Mouse (Mus musculus) neural tube, embryonic 15.5 days (tissue): Measurements from ENCODE around the gene Per1. TPM values are rescaled to one million over a fixed set of nuclear protein-coding genes. Genes with fewer than 3 reads are reported as not detected.
A peak's percentile ranks its signal among the peaks of the same experiment; 100 is the strongest.

Experiments used
- ATAC-seq: fragments of 200-750 bp; cut with Nextera tagmentation; 2 replicates; pipeline ENCODE4 v1.8.0; 2017; ENCODE audit warnings: mild to moderate bottlenecking, moderate TSS enrichment, moderate library complexity; ENCODE audit not compliant: low FRiP score
- H3K27ac ChIP-seq: fragments of 300-500 bp; sonication (generic); replicated peaks from 2 replicates; pipeline ENCODE4 v1.5.1; 2015; ENCODE audit warnings: mild to moderate bottlenecking, inconsistent platforms
- H3K27me3 ChIP-seq: fragments of 300-500 bp; sonication (generic); replicated peaks from 2 replicates; pipeline ENCODE4 v1.6.1; 2015; ENCODE audit warnings: inconsistent platforms
- H3K36me3 ChIP-seq: fragments of 300-500 bp; sonication (generic); 2 replicates; pipeline ENCODE4 v1.6.1; 2015; ENCODE audit warnings: inconsistent platforms
- H3K4me1 ChIP-seq: fragments of 300-500 bp; sonication (generic); 2 replicates; pipeline ENCODE4 v1.6.1; 2015; ENCODE audit warnings: inconsistent platforms
- H3K4me2 ChIP-seq: fragments of 300-500 bp; sonication (generic); 2 replicates; pipeline ENCODE4 v1.6.1; 2015; ENCODE audit warnings: inconsistent platforms, mild to moderate bottlenecking, moderate library complexity
- H3K4me3 ChIP-seq: fragments of 300-500 bp; sonication (generic); replicated peaks from 2 replicates; pipeline ENCODE4 v1.5.1; 2015; ENCODE audit warnings: mild to moderate bottlenecking, inconsistent platforms
- H3K9ac ChIP-seq: fragments of 300-500 bp; sonication (generic); replicated peaks from 2 replicates; pipeline ENCODE4 v1.6.1; 2015; ENCODE audit warnings: mild to moderate bottlenecking, inconsistent platforms
- H3K9me3 ChIP-seq: fragments of 300-500 bp; sonication (generic); replicated peaks from 2 replicates; pipeline ENCODE4 v1.6.1; 2016; ENCODE audit warnings: inconsistent platforms
- WGBS: fragments of 180-500 bp; shearing (Covaris S2); methylation state at CpG from one replicate; pipeline ENCODE4 v1.1.7; 2015; ENCODE audit warnings: mixed read lengths; 5-methylcytosine and 5-hydroxymethylcytosine counted together
- polyA plus RNA-seq: library from polyadenylated mRNA; unstranded; fragments of >200 nt; fragmentation: Nextera tagmentation; extraction: Ambion mirVana; gene quantifications from 2 replicates; pipeline ENCODE4 v1.2.1, GENCODE M21; 2015

The Per1 gene
- polyA plus RNA-seq, 1 experiment from 2014 or later, result 10.0 TPM

GRCm38 (mm10) chr11:69059357-69059974 lies 35.6 kb upstream of the Per1 start, which contains the start of gene Borcs6:
TSS of gene Borcs6 (plus strand) at chr11:69059717.
- H3K9ac ChIP-seq, result peak within 1 kb of the TSS; percentile 83
- H3K4me2 ChIP-seq, result peak within 1 kb of the TSS; percentile 92
- peak within 1 kb of the TSS; percentile 92 for H3K4me3 ChIP-seq
- peak; percentile 91 for ATAC-seq
- peaks cover 36% of the 10 kb centered on the region for H3K4me1 ChIP-seq
- no peaks in the 10 kb centered on the region for H3K9me3 ChIP-seq
- H3K27ac ChIP-seq, result peak within 1 kb of the TSS; percentile 95
- H3K27me3 ChIP-seq, result no peaks in the 10 kb centered on the region
- no peaks in the 10 kb centered on the region for H3K36me3 ChIP-seq
- under 1% methylated on average over 64 of the region's 64 CpGs for WGBS

DNA sequence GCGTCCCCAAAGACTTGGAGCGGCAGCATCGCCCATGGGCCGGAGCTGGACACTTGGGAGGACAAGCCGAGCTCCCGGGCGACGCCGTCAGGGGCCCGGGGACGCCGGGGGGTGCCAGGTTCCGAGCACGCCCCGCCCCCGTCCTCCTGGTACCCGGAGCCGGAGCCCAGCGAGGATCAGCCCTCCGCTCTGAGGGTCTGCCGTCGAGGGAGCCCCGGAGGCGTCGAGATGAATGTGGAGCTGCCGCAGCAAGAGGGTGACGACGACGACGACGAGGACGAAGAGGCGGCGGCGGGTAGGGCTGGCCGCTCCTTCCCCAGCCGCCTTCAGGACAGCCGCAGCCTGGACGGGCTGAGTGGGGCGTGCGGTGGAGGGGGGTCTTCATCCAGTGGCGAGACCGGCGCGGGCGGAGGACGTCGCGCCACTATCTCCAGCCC lies 35.0 kb upstream of the Per1 start:
- Histone ChIP-seq H3K4me1 (peaks cover 40% of the 10 kb centered on the region), H3K4me2 (peak overlapping the region; percentile 92), H3K9me3 (no peaks in the 10 kb centered on the region), H3K27ac (peak overlapping the region; percentile 95), H3K9ac (peak overlapping the region; percentile 83), H3K4me3 (peak overlapping the region; percentile 92), H3K36me3 (no peaks in the 10 kb centered on the region), H3K27me3 (no peaks in the 10 kb centered on the region)
- ATAC-seq, result peak; percentile 12
- WGBS, result under 1% methylated on average over 36 of the region's 49 CpGs

DNA sequence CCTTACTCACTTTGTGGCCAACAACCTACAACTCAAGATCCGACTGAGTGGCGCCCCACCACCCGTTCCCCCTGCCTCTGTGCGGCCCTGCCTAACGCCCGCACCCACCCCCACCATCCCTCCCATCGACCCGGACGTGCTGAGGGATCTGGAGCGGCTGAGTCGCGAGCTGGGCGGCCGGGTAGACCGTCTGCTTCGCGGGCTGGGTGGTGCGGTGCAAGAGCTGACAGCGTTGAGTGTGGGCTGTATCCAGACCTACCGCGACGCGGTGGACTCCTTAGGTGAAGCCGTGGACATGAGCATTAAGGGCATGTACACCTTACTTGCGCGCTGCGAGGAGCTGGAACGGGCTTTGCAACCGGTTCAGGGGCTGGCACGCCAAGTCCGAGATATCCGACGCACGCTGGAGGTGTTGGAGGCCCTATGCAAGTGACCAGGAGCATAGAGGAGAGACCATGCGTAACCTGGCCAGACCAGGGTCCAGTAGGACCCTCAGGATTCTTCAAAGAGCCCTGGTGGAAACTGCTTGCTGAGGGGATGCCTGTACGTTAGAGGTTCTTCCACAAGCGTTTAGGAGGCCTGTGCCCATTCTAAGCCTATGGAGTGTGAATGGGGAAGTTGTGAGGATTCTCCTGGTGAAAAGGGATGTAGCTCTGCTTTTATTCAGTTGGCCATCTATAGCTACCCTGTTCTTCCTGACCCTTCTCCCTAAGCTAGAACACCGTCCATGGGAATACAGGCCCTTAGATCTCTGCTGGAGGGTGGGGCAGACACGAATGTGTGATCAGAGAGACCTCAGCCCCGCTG lies 34.4 kb upstream of the Per1 start:
- under 1% methylated on average over 40 of the region's 40 CpGs for WGBS

GRCm38 (mm10) chr11:69061255-69061912 lies 33.6 kb upstream of the Per1 start:
- Histone ChIP-seq H3K9me3 (no peaks in the 10 kb centered on the region), H3K27me3 (no peaks in the 10 kb centered on the region), H3K9ac (peak overlapping the region; percentile 83), H3K4me3 (peak overlapping the region; percentile 92), H3K27ac (peak overlapping the region; percentile 95; the same call in 1 of the 2 replicates), H3K36me3 (no peaks in the 10 kb centered on the region), H3K4me1 (peaks cover 47% of the 10 kb centered on the region), H3K4me2 (peak overlapping the region; percentile 92)
- no peak for ATAC-seq
- 13% methylated on average over 17 of the region's 17 CpGs for WGBS

More for the DNA sequence above, 34.4 kb upstream of the Per1 start:
- Histone ChIP-seq H3K4me2 (peak overlapping the region; percentile 92), H3K4me3 (peak overlapping the region; percentile 92), H3K9ac (peak overlapping the region; percentile 83), H3K27me3 (no peaks in the 10 kb centered on the region), H3K36me3 (no peaks in the 10 kb centered on the region), H3K27ac (peak overlapping the region; percentile 95), H3K4me1 (peaks cover 40% of the 10 kb centered on the region), H3K9me3 (no peaks in the 10 kb centered on the region)
- ATAC-seq, result no peak

DNA sequence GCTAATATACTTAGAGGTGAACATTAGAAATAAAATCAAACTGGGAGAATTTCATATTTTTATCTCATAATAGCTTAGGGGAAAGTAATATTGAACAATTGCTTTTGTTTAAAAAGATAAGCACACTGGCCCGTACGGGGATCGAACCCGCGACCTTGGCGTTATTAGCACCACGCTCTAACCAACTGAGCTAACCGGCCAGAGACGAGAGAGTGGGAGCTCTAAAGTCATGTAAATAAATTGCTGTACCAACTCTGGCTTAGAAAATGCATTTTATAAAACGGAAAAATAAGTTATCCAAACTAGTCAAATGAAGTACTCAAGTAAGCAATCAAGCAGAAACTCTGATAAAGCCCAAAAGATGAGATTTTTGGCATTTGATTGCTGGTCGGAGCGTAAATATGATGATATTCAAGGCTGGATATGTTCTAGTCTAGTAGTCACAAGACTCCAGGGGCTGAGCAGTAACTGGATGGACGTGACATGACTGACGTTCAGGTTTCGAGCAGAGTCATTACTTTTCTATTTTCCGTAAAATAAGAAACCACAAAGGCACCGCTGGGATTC lies 32.7 kb upstream of the Per1 start:
- Histone ChIP-seq H3K36me3 (no peaks in the 10 kb centered on the region), H3K4me2 (peak overlapping the region; percentile 92), H3K4me3 (peak overlapping the region; percentile 58), H3K4me1 (peaks cover 56% of the 10 kb centered on the region), H3K27me3 (no peaks in the 10 kb centered on the region), H3K27ac (peak overlapping the region; percentile 74), H3K9me3 (no peaks in the 10 kb centered on the region), H3K9ac (no peak overlapping the region)
- ATAC-seq, result peak; percentile 23; the same call in 1 of the 2 replicates
- WGBS, result under 1% methylated on average over 17 of the region's 17 CpGs

DNA sequence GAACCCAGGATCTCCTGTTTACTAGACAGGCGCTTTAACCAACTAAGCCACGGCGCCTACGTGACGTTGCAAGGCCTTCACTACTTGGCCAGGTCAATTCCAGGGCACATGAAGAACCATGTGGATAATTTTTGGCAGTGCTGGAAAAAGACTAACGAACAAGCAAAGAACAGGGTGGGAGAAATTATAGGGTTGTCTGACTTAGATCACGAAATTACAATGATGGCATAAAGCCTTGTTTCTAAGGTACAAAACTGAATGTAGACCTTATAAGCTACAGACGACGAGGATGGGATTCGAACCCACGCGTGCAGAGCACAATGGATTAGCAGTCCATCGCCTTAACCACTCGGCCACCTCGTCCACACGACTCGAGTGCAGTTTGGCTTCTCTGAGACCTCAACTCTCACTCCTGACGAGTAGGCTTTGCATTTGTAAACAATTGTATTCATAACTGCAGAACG lies 32.2 kb upstream of the Per1 start:
- H3K36me3 ChIP-seq, result no peaks in the 10 kb centered on the region
- under 1% methylated on average over 19 of the region's 19 CpGs for WGBS
- H3K9ac ChIP-seq, result peak overlapping the region; percentile 49; the same call in 1 of the 2 replicates
- peak overlapping the region; percentile 92 for H3K4me2 ChIP-seq
- ATAC-seq, result peak; percentile 66
- H3K4me3 ChIP-seq, result peak overlapping the region; percentile 58
- H3K27me3 ChIP-seq, result no peaks in the 10 kb centered on the region
- H3K9me3 ChIP-seq, result no peaks in the 10 kb centered on the region
- peak overlapping the region; percentile 85 for H3K27ac ChIP-seq
- H3K4me1 ChIP-seq, result peaks cover 56% of the 10 kb centered on the region

DNA sequence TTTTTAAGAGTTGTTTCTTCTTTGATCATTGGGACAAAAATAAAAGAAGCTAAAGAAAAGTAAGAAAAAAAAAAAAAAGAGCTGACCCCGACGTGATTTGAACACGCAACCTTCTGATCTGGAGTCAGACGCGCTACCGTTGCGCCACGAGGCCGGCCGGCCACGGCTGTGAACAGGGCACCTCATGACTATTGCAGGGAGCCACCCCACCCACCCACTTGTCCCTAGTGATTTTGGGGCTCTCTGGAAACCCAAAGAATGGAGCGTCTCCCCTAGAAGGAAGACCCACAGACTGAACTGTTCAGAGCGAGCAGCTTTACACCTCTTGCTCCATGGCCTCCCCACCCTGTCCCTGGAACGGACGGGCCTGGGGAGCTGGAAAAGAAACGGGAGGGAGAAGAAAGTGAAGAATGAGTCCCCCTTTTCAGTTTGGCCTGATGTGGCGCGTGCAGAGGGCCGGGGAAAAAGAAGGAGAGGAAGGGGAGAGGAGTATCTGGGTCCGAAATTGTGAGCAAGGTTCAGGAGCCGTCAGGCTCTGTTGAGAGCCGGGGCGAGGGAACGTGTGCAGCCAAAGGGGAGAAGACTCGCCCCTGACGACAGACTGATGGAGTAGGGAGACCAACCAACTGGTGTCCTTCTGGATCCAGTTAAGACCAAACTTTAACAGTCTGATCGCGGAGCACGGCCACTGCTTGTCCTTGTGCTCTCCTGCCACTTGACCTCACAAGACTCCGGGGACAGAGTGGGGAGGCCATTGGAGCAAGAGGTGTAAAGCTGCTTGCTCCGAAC lies 31.4 kb upstream of the Per1 start:
- Histone ChIP-seq H3K27ac (peak overlapping the region; percentile 85), H3K27me3 (no peaks in the 10 kb centered on the region), H3K4me2 (peak overlapping the region; percentile 92), H3K9me3 (no peaks in the 10 kb centered on the region), H3K9ac (peak overlapping the region; percentile 57), H3K36me3 (no peaks in the 10 kb centered on the region), H3K4me1 (peaks cover 49% of the 10 kb centered on the region), H3K4me3 (peak overlapping the region; percentile 58)
- ATAC-seq, result peak; percentile 46; the same call in 1 of the 2 replicates
- WGBS, result under 1% methylated on average over 31 of the region's 31 CpGs

GRCm38 (mm10) chr11:69064259-69065133 lies 30.5 kb upstream of the Per1 start:
- ATAC-seq, result no peak
- Histone ChIP-seq H3K4me1 (peaks cover 47% of the 10 kb centered on the region), H3K4me2 (peak overlapping the region; percentile 92)

GRCm38 (mm10) chr11:69065394-69065925 lies 29.6 kb upstream of the Per1 start:
- peaks cover 54% of the 10 kb centered on the region for H3K4me1 ChIP-seq
- WGBS, result 61% methylated on average over 3 of the region's 3 CpGs
- no peak overlapping the region for H3K27ac ChIP-seq
- H3K36me3 ChIP-seq, result no peaks in the 10 kb centered on the region
- H3K9ac ChIP-seq, result no peak overlapping the region
- H3K27me3 ChIP-seq, result no peaks in the 10 kb centered on the region
- 0 out of 2 replicates have a peak overlapping the region, but pooled peaks have one; percentile 44 for H3K4me3 ChIP-seq
- ATAC-seq, result no peak
- no peaks in the 10 kb centered on the region for H3K9me3 ChIP-seq
- peak overlapping the region; percentile 91 for H3K4me2 ChIP-seq

More at GRCm38 (mm10) chr11:69064259-69065133, 30.5 kb upstream of the Per1 start:
- 0 out of 2 replicates have a peak overlapping the region, but pooled peaks have one; percentile 69 for H3K27ac ChIP-seq
- 53% methylated on average over 9 of the region's 9 CpGs for WGBS
- H3K9me3 ChIP-seq, result no peaks in the 10 kb centered on the region
- no peaks in the 10 kb centered on the region for H3K27me3 ChIP-seq
- no peaks in the 10 kb centered on the region for H3K36me3 ChIP-seq
- peak overlapping the region; percentile 58 for H3K4me3 ChIP-seq
- peak overlapping the region; percentile 57; the same call in 1 of the 2 replicates for H3K9ac ChIP-seq
